Mouse (Mus musculus) CH12.LX (cell line): ENCODE measurements around the gene Calr. TPM values are rescaled to one million over a fixed set of nuclear protein-coding genes. Genes with fewer than 3 reads are reported as not detected.
"Not testable (repeated sequence)": the region's sequence is repeated elsewhere in the genome, so short reads cannot be mapped to it uniquely, and the experiment has no call there.

Experiments
- DNase-seq: peaks from one replicate; pipeline ENCODE4 v3.0.0-alpha.2; 2013; ENCODE audit errors: extremely low read depth
- H3K27ac ChIP-seq: 2 replicates; pipeline ENCODE4 v1.5.1; 2012; ENCODE audit warnings: low read depth, mild to moderate bottlenecking, control low read depth, moderate library complexity; ENCODE audit not compliant: insufficient read depth
- H3K27me3 ChIP-seq: replicated peaks from 2 replicates; pipeline ENCODE3; 2012; ENCODE audit warnings: inconsistent platforms
- H3K36me3 ChIP-seq, 2 experiments: replicated peaks in 1 of 2; 2 replicates each; pipeline versions ENCODE3 to v1.6.1; 2012; ENCODE audit warnings: inconsistent platforms in 1 of 2, low read length in 1 of 2, mild to moderate bottlenecking in 1 of 2, mixed read lengths in 1 of 2, moderate library complexity in 1 of 2; ENCODE audit not compliant: control insufficient read depth in 1 of 2, insufficient read depth in 1 of 2
- H3K4me1 ChIP-seq, 2 experiments: 2 replicates each; pipeline ENCODE4 v1.6.1; 2012; ENCODE audit warnings: inconsistent platforms in 1 of 2, moderate library complexity in 1 of 2; ENCODE audit not compliant: insufficient read depth in 2 of 2, control insufficient read depth in 1 of 2
- H3K4me2 ChIP-seq: 2 replicates; pipeline ENCODE4 v1.6.1; 2012; ENCODE audit warnings: low read depth, mild to moderate bottlenecking, control low read depth; ENCODE audit not compliant: poor library complexity, insufficient read depth, severe bottlenecking
- H3K4me3 ChIP-seq, 3 experiments: fragments of 150-350 bp in 1 of 3; sonication (generic) in 1 of 3; replicated peaks in 1 of 3; 2 replicates each; pipeline versions ENCODE3 to v1.5.1; 2011 to 2012; ENCODE audit warnings: low read depth in 2 of 3, low read length in 2 of 3, mild to moderate bottlenecking in 2 of 3, moderate library complexity in 2 of 3, control low read depth in 1 of 3, improper control_type of control experiment in 1 of 3, inconsistent platforms in 1 of 3, mixed read lengths in 1 of 3; ENCODE audit not compliant: poor library complexity in 1 of 3
- H3K79me2 ChIP-seq: replicated peaks from 2 replicates; pipeline ENCODE4 v1.6.1; 2012; ENCODE audit warnings: mild to moderate bottlenecking, moderate library complexity; ENCODE audit not compliant: control insufficient read depth, poor library complexity, insufficient read depth, severe bottlenecking; ENCODE audit errors: extremely low read depth
- H3K9ac ChIP-seq: 2 replicates; pipeline ENCODE4 v1.6.1; 2012; ENCODE audit warnings: low read depth, mild to moderate bottlenecking, control low read depth, moderate library complexity; ENCODE audit not compliant: insufficient read depth
- H3K9me3 ChIP-seq: replicated peaks from 2 replicates; pipeline ENCODE3; 2012; ENCODE audit warnings: low read length, inconsistent platforms, mixed read lengths
- CTCF ChIP-seq, 2 experiments: IDR thresholded peaks in 1 of 2; conservative IDR thresholded peaks in 1 of 2; 2 replicates each; pipeline ENCODE4 v1.5.1; 2011 to 2012; ENCODE audit warnings: low read depth in 2 of 2, low read length in 2 of 2, improper control_type of control experiment in 1 of 2, inconsistent platforms in 1 of 2, mild to moderate bottlenecking in 1 of 2, moderate library complexity in 1 of 2
- JUN ChIP-seq: IDR thresholded peaks from 2 replicates; pipeline ENCODE4 v1.6.1; 2011; ENCODE audit warnings: low read depth, mild to moderate bottlenecking, low read length, improper control_type of control experiment, moderate library complexity; ENCODE audit not compliant: insufficient read depth
- JUND ChIP-seq: conservative IDR thresholded peaks from 2 replicates; pipeline ENCODE4 v1.6.1; 2011; ENCODE audit warnings: low read depth, low read length, improper control_type of control experiment
- KAT2A ChIP-seq: IDR thresholded peaks from 2 replicates; pipeline ENCODE4 v1.6.1; 2012; ENCODE audit warnings: low read length, improper control_type of control experiment, inconsistent platforms; ENCODE audit not compliant: insufficient replicate concordance
- MEF2A ChIP-seq: IDR thresholded peaks from 2 replicates; pipeline ENCODE4 v1.6.1; 2014; ENCODE audit warnings: low read depth, mild to moderate bottlenecking, inconsistent platforms, low read length, improper control_type of control experiment, borderline replicate concordance
- NRF1 ChIP-seq: IDR thresholded peaks from 2 replicates; pipeline ENCODE4 v1.6.1; 2014; ENCODE audit warnings: low read depth, mild to moderate bottlenecking, inconsistent platforms, low read length, improper control_type of control experiment, moderate library complexity
- POLR2AphosphoS2 ChIP-seq: IDR thresholded peaks from 2 replicates; pipeline ENCODE4 v1.6.1; 2011; ENCODE audit warnings: low read depth, low read length, improper control_type of control experiment
- TBP ChIP-seq: conservative IDR thresholded peaks from 2 replicates; pipeline ENCODE4 v1.6.1; 2011; ENCODE audit warnings: low read depth, low read length, improper control_type of control experiment
- TCF12 ChIP-seq: IDR thresholded peaks from 2 replicates; pipeline ENCODE4 v1.6.1; 2014; ENCODE audit warnings: low read depth, mild to moderate bottlenecking, inconsistent platforms, low read length, improper control_type of control experiment
- USF1 ChIP-seq: IDR thresholded peaks from 2 replicates; pipeline ENCODE4 v1.6.1; 2014; ENCODE audit warnings: low read depth, mild to moderate bottlenecking, inconsistent platforms, low read length, improper control_type of control experiment
- dilution Hi-C: fragments of 300-500 bp; cut with MboI; formaldehyde crosslinking; loops from 2 replicates; pipeline ENCODE4 v1.14.3; 2020; ENCODE audit warnings: low sequenced_read_pairs; ENCODE audit not compliant: extremely low pct_unique_long_range_greater_than_20kb, extremely low pct_ligation_motif_present
- in situ Hi-C: fragments of 300-500 bp; cut with MboI; formaldehyde crosslinking; loops from 3 replicates; pipeline ENCODE4 v1.14.3; 2019; ENCODE audit warnings: low sequenced_read_pairs, low pct_ligation_motif_present, low pct_unique_long_range_greater_than_20kb, mixed read lengths
- polyA plus RNA-seq: library from polyadenylated mRNA; unstranded; fragments of >175 nt; gene quantifications from 2 replicates; pipeline ENCODE4 v1.2.1, GENCODE M21; 2012; ENCODE audit warnings: low read depth; ENCODE audit not compliant: insufficient read length
- total RNA-seq, 2 experiments: library from RNA; depleted of rRNA; stranded (reverse); fragments of 300-350 nt in 1 of 2; fragments of >200 nt in 1 of 2; gene quantifications; 2 replicates each; pipeline ENCODE4 v1.2.3; 2012 to 2014

Calr gene
- total and polyA plus RNA-seq, 3 experiments: 395 to 1,181 (median 627) TPM

DNA sequence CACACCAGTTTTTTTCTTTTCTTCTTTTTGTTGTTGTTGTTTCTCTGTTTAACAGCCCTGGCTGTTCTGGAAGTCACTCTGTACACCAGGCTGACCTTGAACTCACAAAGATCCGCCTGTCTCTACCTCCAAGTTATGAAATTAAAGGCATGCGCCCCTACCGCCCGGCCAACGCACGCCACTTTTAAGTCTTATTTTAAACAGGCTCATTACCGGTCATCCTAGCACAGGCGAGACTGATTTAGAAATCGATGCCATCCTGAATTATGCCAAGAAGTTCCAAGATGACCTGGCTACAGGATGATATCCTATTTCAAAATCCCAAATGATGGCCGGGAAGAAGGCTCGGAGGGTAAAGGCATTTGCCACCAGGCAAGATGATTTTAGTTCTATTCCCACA is 15.2 kb downstream of the Calr start, which contains the start of gene Gadd45gip1:
TSS of gene Gadd45gip1 (plus strand) at position 33 of the 400 bp plus-strand sequence.
- H3K9ac ChIP-seq: peak within 1 kb of the TSS; percentile 82
- TF ChIP-seq JUND (0 out of 2 replicates have a peak, but pooled peaks have one; percentile 19), JUN (no peak), CTCF (conservative IDR thresholded peaks at IDR 0.05 in 1 of 2, IDR thresholded peaks at IDR 0.05 in 1 of 2; ENCODE audit: low read depth in 2 of 2, low read length in 2 of 2) (peak in 1 of 2 experiments; percentile 65; a peak in 2 of 4 replicates), TCF12 (0 out of 2 replicates have a peak, but pooled peaks have one; percentile 15), POLR2AphosphoS2 (no peak), NRF1 (0 out of 2 replicates have a peak, but pooled peaks have one; percentile 10), TBP (peak; percentile 74)
- TF ChIP-seq, all 38 proteins: peak for 5

DNA sequence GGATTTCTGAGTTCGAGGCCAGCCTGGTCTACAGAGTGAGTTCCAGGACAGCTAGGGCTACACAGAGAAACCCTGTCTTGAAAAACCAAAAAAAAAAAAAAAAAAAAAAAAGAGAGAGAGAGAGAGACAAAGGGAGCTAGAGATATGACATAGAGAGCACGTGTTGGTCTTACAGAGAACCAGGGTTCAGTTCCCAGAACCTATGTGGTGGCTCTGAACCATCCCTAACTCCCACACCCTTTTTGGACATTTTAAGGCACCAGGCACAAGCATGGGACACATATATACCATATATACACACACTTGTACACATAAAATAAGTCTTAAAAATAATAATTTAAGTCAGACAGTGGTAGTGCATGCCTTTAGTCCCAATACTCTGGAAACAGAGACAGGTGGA is 20.2 kb downstream of the Calr start:
- DNase-seq, H3K27ac ChIP-seq, H3K4me3 ChIP-seq, H3K36me3 ChIP-seq, H3K79me2 ChIP-seq, in situ Hi-C loops, dilution Hi-C loops, H3K27me3 ChIP-seq, H3K9ac ChIP-seq, H3K9me3 ChIP-seq, H3K4me2 ChIP-seq: not testable (repeated sequence)
- peaks cover 6 to 23% of the 10 kb centered on the region in 2 experiments for H3K4me1 ChIP-seq

More for the DNA sequence above, 15.2 kb downstream of the Calr start, which contains the start of gene Gadd45gip1:
- Histone ChIP-seq H3K79me2 (peaks cover 23% of the 10 kb centered on the region), H3K4me3 (peak within 1 kb of the TSS; percentile 86 to 98 (median 89)), H3K36me3 (peaks cover 25 to 34% of the 10 kb centered on the region in 2 experiments), H3K4me2 (peak within 1 kb of the TSS; percentile 69), H3K27ac (peak within 1 kb of the TSS; percentile 52), H3K27me3 (no peaks in the 10 kb centered on the region), H3K4me1 (peaks cover 2 to 39% of the 10 kb centered on the region in 2 experiments; a peak in 2 of 4 replicates), H3K9me3 (no peaks in the 10 kb centered on the region)
- in situ Hi-C loops: no loop called here
- dilution Hi-C loops: no loop called here
- DNase-seq: peak; percentile 81

DNA sequence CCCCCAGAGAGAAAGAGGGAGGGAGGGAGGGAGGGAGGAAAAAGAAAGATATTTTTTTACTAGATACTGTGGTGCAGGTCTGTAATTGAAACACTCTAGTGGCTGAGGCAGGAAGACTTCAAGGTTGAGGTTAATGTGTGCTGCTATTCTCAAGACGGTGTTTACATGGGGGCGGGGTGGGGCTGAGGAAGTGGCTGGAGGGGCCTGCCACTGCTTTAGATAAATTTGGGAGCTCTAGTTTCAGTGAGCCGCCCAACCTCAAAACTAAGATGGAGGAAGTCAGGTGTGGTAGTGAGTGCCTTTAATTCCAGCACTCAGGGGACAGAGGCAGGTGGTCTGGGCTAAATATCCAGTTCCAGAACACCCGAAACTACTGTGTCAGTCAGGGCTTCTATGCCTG is 21.1 kb downstream of the Calr start:
- dilution Hi-C loops: no loop called here
- in situ Hi-C loops: no loop called here
- Histone ChIP-seq H3K4me3 (no peak overlapping the region), H3K4me2 (peak overlapping the region; percentile 29), H3K9ac (no peak overlapping the region; the same call in 1 of the 2 replicates), H3K27me3 (no peaks in the 10 kb centered on the region), H3K36me3 (peaks cover 0 to 3% of the 10 kb centered on the region in 2 experiments), H3K79me2 (no peaks in the 10 kb centered on the region), H3K4me1 (peaks cover 6 to 20% of the 10 kb centered on the region in 2 experiments), H3K9me3 (no peaks in the 10 kb centered on the region), H3K27ac (no peak overlapping the region)
- TF ChIP-seq KAT2A (no peak), MEF2A (no peak), USF1 (no peak)
- no peak for DNase-seq
